Mouse (Mus musculus): ENCODE data around the gene Rac3.
"Not testable (repeated sequence)": the region's sequence is repeated elsewhere in the genome, so short reads cannot be mapped to it uniquely, and the experiment has no call there.

Gene Rac3

DNA sequence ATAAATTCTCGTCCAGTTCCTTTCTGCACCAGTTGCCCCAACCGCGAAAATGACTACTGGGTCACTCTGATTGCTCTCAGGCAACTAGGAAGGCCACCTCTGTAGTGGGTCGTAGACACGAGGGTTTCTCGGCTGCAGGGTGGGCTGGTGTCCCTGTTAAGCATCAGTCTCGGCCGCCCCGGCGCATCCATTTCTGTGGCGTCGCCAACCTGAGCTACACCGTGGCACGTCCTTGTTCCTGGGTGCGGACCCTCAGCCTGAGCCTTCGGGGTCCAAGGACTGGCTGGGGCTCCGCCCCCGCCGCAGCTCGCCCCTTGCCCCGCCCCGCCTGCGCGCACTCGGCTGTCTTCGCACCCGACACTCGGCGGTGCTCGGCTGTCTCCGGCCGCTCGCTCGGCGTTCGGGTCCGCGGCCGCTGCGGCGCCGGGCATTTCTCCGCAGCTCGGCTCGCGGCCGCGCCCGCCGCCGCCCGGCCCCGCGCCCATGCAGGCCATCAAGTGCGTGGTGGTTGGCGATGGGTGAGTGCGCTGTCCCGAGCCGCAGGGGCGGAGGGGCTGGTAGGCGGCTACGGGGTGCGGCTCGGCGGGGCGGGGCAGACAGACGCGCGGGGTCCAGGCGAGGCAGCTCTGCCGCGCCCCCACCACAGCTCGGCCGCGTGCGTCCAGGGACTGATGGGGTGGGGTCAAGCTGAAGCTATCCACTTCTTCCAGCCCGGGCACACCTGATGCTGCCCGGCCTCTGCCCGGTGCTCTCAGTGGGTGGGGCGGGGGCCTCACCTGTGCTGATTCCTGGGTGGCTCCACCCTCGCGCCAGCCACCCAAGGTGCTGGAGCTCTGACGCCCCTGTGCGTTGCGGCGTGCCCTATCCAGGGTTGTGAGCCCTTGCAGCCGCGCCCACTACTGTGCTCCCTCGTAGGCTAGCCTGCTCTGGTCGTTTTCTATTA, at the start of gene Rac3:
TSS of gene Rac3 (plus strand) at position 347 of the 943 bp plus-strand sequence.
- peak; percentile 77 for DNase-seq (ENCODE audit: low read depth, low spot score)

DNA sequence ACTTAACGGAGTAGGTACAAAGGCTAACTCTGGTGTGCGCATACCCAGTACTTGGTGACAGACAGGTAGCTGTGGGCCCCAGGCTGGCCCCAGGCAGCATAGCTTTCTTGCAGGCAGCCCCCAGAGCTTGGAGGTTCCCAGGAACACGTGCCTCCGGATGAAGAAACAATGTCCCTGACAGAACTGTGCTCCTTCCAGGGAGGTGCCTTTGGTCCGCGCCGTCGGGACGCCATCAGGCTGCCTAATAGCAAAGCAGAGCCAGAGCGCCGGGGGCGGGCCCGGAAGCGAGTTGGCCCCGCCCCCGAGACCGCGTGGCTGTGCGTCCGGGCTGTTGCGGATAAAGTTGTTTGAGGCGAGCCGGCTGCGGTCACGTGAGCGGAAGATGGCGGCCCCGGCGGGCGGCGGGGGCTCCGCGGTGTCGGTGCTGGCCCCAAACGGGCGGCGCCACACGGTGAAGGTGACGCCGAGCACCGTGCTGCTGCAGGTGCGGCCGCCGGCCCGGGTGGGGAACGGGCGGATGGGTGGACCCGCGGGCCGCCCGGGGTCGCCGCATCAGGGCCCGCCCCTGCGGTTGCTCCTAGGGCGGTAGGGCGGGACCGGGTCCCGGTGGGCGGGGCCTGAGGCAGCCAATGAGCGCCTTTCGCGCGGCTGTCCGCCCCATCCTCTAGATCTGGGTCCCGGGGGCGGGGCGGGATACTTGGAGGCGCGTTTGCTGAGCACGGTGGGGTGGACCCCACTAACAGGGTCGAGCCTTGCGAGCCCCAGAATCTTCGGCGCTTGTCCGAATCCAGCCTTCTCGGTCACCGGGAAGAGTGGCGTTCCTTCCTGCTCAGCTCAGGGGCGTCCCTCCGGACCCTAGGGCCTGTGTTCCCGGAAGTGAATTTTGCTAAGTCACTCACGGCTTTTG, 48.3 kb upstream of the Rac3 start, which contains the start of gene Aspscr1:
TSS of gene Aspscr1 (plus strand) at position 287 of the 907 bp plus-strand sequence.
- DNase-seq (ENCODE audit: low read depth, low spot score), result peak; percentile 97

DNA sequence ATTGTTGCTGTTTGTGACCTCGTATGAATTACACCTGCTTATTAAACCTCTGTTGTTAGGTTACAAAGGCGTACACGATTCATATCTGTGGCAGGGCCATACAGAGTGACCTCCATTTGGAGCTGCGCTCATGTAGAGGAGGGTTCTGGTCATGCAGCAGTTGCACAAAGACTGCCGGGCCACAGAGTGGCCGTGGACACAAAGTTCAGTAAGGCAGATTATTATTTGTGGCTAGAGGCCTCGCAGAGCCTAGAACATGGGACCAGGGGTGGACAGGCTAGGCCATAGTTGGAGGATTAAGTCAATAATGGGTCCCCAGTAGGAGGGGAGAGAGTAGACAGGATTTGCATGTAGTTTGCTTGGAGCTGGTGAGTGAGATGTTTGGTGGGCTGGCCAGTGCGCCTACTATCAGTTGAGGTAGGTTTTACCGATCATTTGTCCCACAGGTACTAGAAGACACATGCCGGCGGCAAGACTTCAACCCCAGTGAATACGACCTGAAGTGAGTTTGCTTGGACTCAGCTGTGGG, 47.6 kb upstream of the Rac3 start:
- DNase-seq (ENCODE audit: low read depth, low spot score), result peak; percentile 45

DNA sequence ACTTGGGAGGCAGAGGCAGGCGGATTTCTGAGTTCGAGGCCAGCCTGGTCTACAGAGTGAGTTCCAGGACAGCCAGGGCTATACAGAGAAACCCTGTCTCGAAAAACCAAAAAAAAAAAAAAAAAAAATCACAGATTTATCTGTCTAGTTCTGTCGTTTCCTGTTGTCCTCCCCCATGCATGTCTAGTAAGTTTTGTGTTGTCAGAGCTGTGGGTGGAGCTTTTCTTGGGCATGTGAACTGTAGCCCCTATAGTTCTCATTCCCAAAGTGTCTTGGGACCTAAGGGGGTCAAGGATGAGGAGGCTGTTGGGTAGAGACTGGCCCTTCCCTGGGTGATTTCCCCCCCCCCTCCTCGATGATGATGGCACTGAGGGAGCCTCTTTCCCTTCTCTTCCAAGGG, 45.4 kb upstream of the Rac3 start:
- not testable (repeated sequence) for DNase-seq (ENCODE audit: low read depth, low spot score)

DNA sequence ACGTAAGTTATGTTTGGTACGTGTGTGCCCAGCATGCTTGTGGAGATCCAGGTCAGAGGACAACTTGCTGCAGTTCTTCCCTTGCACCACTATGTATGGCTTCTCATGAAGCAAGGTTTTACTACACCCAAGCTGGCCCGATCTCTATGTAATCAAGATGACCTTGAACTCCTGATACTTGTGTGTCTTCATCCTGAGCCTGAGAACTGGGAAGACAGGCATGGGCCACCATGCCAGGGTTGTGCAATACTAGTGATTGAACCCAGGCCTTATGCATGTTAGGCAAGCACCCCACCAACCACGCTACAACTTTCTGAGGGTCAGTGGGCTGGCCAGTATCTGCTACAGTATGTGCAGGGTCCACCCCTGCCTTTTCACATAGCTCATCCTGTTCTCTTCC, 44.3 kb upstream of the Rac3 start:
- DNase-seq (ENCODE audit: low read depth, low spot score), result no peak

DNA sequence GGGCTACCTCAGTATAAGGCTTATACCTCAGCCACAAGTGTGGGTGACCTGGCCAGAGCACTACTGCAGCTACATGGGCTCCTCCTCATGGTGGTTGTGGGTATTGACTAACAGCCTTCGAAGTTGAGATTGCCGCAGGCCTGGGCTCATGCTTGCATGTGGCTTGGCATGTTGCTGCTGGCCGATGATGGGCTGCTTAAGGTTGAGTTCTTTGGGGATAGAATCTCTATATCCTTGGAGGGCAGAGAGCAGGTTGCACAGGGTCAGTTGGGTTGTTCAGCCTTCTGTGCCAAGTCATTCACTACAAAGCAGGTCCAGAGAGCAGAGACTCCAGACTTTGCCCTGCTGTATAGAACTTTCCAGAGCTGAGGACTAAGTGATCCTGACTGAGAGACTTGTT, 41.4 kb upstream of the Rac3 start:
- DNase-seq (ENCODE audit: low read depth, low spot score), result peak; percentile 70

DNA sequence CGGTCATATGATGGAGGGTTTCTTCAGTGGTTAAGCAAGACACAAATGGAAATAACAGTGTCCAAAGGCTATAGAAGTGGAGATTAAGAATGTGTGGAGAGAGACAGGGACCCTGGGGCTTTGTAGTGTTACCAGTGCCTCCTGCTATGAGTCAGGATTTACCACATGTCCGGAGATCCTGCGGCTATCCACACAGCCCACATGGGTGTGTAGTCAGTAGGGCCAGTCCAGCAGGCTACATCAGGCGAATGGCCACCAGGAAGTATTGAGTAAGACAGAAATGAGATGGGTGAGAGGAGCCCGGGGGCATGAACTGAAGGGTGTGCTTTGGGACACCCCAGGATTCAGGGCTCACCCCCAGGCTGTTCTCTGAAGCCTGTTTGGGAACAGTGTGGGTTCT, 38.6 kb upstream of the Rac3 start:
- DNase-seq (ENCODE audit: low read depth, low spot score), result no peak

DNA sequence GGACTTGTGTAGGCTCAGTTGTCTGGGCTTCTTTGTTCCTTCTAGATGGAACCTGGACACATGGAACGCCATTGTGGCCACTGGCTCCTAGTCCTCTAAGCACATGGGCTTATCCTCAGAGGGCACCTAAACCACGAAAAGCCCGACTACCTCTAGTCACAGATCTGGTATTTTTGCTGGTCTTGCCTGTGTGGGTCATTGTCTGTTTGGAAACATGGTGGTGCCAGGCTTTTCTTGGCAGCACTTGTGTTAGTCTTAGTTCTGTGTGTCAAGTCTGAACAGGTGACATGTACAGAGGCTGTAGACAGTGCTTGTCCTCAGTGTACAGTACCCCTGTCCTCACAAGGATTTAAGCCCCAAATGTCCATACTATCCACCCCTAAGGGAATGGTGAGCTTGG, 37.7 kb upstream of the Rac3 start:
- no peak for DNase-seq (ENCODE audit: low read depth, low spot score)

DNA sequence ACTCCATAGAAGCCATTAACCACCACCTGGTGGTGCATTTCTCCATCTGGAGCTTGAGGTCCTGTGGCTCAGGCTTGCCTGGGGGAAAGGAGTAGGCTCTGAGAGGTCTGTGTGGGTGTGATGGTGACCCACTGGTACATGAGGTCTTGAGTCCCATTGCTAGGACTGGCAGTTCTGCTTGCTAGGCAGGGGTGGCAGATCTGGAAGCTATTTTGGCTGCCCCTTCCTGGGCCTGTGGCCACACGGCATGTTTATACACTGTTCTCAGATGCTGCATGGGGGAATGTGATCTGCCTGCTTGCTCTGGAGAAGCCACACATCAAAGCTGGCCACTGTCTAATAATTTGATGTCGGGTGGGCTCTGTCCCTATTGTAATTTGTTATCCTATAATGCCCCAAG, 37.2 kb upstream of the Rac3 start:
- DNase-seq (ENCODE audit: low read depth, low spot score), result no peak

DNA sequence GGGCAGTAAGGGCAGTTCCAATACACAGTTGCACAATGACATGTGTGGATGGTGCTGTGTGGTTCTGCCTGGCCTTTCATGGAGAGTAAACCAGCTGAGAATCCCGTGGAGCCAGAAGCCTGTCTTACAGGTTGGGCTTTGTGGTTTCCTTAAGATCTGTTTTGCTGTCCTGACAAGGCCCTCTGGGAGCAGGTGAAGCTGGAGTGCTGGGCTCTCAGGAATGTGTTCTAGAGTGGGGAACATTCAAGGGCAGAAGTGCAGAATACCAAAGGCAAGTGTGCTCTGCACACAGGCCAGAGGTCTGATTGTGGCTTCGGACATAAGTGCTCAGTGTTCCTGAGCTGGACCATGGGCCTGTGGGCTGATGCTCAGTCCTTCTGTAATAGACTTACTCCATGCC, 36.6 kb upstream of the Rac3 start:
- no peak for DNase-seq (ENCODE audit: low read depth, low spot score)

DNA sequence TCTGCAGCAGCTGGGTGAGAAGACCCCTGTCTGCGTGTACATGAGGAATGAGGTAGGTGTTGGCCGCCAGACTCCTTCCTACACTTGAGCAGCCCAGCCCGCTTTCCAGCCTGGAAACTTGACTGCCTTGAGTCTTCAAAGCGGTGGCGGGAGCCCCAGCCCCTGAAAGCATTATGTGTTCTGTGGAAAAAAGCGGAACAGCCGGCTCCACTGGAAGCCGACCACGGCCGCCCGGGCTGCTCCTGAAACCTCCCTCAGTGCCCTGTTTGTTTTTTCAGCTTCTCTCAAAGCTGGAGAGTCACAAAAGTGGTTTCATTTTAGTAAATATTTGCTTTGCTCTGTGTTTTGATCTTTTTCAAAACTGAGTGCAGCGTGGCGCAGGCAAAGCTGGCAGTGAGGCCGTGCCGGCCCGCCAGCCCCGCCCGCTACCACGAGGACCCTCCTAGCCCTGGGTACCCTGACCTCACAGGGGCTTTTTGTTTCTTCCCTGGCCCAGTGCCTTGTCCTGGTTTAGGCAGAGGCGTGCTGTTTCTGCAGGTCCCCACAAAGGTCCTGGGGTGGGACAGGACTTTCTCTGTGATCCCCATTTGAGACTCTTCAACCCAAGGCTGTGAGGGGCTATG, 34.5 kb upstream of the Rac3 start:
- no peak for DNase-seq (ENCODE audit: low read depth, low spot score)

DNA sequence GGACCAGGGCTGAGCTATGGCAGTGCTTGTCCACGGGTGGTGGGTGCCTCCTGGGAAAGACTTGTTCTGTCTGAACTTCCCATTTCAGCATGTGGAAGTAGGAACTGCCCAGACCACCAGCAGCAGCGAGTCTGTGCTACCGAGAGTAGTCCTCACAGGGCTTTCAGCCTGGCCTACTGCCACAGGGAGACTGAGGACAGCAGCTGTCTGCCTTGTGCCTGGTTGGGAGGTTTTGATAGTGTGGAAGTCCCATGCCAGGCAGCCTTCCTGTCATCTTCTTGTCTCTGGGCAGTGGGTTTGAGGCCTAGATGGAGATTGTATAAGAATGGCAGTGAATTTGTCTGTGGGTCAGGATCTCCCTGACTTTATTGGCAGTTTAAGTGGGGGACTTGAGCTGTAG, 31.9 kb upstream of the Rac3 start:
- no peak for DNase-seq (ENCODE audit: low read depth, low spot score)

DNA sequence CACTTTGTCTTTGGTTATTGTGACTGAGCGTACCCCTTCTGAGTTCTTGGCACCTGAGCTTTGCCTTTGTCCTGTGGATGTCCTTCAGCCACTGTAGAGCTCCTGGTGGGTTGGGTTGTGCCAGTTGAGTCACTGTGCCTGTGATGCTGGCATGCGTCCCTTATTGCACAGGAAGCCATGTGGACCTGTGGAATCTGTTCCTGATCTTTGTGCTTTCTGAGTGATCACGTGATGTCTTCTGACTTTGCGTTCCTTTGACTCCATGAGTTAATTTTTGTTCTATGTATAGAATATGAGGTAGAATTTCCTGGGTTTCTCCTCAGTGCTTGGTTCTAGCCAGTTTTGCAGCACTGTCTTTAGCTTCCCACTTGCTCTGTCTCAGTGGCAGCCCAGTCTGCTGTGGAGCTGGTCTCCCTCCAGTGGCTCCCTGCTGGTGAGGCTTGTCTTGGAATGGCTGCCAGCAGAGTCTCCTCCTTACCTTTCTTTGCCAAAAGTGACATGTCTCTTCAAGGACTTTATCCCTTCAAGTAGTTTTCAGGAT, 28.7 kb upstream of the Rac3 start:
- no peak for DNase-seq (ENCODE audit: low read depth, low spot score)

DNA sequence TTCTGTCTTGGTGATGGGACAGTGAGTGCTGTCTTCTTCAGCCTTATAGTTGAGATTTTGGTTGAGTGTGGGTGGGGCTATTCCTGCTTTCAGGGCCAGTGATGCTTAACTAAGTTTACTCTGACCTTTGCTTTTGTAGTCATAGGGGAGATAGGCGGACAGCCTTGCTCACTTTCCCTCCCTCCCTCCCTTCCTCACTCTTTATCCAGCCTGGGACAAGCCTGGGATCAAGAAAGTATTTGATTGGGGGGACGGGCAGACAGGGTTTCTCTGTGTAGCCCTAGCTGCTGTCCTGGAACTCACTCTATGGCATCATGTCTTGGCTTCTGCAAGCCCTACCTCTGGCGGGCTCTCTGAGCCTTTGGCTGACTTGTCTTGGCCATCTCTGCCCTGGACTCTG, 27.8 kb upstream of the Rac3 start:
- no peak for DNase-seq (ENCODE audit: low read depth, low spot score)

DNA sequence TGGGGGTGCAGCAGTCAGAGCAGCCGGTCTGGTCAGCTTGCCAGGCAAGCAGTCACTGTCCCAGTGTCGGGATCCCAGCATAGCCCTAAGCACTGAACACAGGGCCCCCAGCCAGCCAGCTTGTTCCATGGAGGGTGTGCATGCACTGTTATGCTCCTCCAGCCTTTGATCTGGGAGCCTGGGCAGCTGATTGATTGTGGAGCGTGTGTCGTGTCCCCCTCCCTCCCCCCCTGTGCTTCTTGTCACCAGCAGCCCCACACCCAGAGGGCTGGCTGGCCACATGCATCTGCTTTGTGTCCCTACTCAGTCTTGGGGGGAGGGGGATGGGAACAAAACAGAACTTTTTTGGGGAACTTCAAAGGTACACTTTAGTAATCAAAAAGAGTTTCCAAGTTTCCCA, 26.1 kb upstream of the Rac3 start:
- no peak for DNase-seq (ENCODE audit: low read depth, low spot score)

DNA sequence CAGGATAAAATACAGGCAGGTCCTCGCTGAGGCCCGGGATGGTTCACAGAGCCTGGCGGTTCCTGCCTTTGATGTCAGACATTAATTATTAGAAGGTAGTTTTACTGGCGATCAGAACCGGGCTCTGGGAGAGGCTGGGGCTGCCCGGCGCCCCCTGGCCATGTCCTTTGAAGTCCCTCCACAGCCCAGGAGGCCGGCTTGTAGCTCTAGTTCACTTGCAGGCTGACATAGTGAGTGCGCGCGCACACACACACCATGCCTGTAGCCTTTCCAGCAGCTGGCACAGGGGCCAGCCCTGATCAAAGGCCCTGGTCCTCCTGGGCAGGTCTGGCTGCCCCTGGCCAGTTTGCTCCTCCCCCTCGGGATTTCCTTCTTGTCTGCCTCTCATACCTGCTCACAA, 25.6 kb upstream of the Rac3 start:
- DNase-seq (ENCODE audit: low read depth, low spot score), result no peak

DNA sequence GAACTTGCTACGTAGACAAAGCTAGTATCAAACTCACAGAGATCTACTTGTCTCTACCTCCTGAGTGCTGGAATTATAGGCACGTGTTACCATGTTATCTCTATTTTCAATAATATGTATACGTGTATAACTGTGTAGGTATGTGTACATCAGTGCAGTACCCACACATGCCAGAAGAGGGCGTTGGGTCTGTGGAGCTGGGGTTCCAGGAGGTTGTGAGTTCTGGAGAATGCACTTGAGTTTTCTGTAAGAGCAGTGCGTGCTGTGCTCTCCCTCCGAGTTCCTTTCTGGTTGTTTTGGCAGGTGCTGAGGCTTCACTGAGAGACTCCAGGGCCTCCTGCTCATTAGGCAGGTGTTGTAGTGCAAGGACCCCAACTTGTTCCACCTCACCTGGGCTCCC, 24.7 kb upstream of the Rac3 start:
- peak; percentile 78 for DNase-seq (ENCODE audit: low read depth, low spot score)

DNA sequence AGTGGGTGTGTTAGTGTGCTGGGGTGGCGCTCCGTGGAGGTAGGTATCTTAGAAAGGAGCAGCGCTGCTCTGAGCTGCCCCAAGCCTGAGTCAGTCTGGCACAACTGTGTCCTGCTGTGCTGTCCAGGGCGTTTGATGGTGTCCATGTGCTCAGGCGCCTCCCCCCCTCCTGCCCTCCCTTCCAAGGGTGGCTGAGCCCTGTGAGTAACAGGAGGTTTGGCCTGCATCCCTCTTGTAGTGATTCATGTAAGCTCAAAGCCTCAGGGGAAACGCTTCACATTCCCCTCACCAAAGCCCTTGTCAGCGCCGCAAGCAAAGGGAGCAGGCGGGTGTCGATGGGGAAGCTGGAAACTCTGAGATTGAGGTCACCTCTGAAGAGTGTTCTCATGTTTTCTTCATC, 23.5 kb upstream of the Rac3 start:
- DNase-seq (ENCODE audit: low read depth, low spot score), result no peak

DNA sequence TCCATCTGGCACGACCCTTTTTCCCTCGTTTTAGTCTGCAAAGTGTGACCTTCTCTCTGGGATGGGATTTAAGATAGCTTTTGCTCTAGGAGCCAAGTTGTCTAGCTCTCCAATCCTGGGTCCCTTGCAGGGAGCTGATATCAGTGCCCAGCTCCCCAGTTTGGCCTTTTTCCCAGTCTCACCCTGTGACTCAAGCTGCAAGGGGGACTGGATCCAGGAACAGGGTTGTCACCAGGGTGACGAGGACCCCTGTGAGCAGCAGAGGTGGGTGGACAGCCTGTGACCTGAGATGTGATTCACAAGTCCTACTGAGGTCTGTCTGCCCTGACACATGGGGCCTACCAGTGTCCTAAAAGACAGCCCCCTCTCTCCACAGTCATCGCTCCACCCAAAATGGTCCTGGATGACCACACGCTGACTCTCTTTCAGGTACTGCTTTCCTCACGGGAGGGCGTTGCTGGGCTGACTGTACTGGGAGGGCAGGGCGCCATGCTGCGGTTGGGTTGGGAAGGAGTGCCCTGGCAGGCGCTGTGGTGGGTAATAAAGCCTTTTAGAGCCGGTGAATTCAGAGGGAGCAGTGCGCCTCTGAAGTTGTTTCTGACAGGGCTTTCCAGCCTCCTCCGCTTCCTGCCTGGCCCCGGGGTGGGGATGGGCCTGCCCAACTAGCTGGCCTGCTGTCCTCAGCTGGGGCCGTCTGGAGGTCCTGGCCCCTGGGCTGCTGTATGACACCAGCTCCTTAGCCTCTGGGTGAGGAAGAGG, 17.4 kb upstream of the Rac3 start:
- DNase-seq (ENCODE audit: low read depth, low spot score), result no peak

DNA sequence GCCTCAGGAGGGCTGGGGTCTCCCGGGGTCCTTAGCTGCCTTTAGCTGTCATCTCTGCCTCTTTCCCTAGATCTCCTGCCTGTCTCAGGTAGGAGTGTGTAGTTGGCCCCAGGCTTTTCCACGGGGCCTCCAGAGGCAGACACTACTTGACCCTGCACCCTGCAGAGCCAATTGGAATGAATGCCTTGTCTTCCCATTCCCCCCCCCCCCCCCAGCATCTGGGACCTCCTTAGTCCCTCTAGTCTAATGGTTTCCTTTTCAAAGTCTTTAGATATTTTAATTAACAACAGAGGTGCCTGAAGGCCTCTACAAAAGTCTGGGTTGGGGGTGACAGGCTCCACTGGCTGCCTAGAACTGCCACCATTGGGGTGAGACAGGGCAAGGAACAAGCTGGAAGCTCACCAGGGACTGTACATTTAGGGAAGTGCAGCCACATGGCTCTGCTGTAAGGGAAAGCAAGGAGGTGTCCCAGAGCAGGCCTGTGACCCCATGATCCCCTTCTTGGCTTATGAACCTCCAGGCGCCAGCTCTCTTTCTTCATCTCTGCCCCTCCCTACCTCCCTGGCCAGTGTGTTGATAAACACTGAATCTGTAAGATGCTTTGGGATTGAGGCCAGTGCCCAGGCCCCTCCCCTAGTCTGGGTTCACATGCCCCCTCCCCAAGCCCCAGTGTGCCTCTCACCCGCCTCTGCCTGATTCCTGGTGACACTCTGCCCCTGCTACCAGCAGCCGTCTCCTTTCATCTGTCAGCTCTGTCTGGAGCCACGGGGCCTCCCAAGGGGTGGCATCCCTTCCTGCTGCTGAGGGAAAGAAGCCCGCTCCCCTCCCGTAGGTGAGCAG, 16.6 kb upstream of the Rac3 start:
- peak; percentile 59 for DNase-seq (ENCODE audit: low read depth, low spot score)
